Mouse (Mus musculus) heart, embryonic 16.5 days (tissue): ENCODE results near the gene Cd300c2. TPM values are rescaled to one million over a fixed set of nuclear protein-coding genes. Genes with fewer than 3 reads are reported as not detected.
"Not testable (repeated sequence)": the region's sequence is repeated elsewhere in the genome, so short reads cannot be mapped to it uniquely, and the experiment has no call there.

Source experiments
- ATAC-seq: fragments of 200-750 bp; cut with Nextera tagmentation; replicated peaks from 2 replicates; pipeline ENCODE4 v1.8.0; 2017; ENCODE audit warnings: moderate number of reproducible peaks; ENCODE audit not compliant: insufficient read depth, low FRiP score; ENCODE audit errors: extremely low read depth
- H3K27ac ChIP-seq: fragments of 300-500 bp; sonication (generic); 2 replicates; pipeline ENCODE4 v1.5.1; 2014; ENCODE audit warnings: mild to moderate bottlenecking, low read length, control low read depth, moderate library complexity
- H3K27me3 ChIP-seq: fragments of 300-500 bp; sonication (generic); 2 replicates; pipeline ENCODE4 v1.6.1; 2014; ENCODE audit warnings: low read length, mixed read lengths; ENCODE audit not compliant: control insufficient read depth, insufficient read depth
- H3K36me3 ChIP-seq: fragments of 300-500 bp; sonication (generic); 2 replicates; pipeline ENCODE4 v1.6.1; 2014; ENCODE audit not compliant: control insufficient read depth, insufficient read depth
- H3K4me1 ChIP-seq: fragments of 300-500 bp; sonication (generic); 2 replicates; pipeline ENCODE4 v1.6.1; 2014; ENCODE audit warnings: low read length, mixed read lengths; ENCODE audit not compliant: control insufficient read depth, insufficient read depth
- H3K4me2 ChIP-seq: fragments of 300-500 bp; sonication (generic); 2 replicates; pipeline ENCODE4 v1.6.1; 2014; ENCODE audit warnings: low read depth, mild to moderate bottlenecking, control low read depth, low read length
- H3K4me3 ChIP-seq: fragments of 300-500 bp; sonication (generic); 2 replicates; pipeline ENCODE4 v1.5.1; 2014; ENCODE audit warnings: mild to moderate bottlenecking, control low read depth, low read length
- H3K9ac ChIP-seq: fragments of 300-500 bp; sonication (generic); 2 replicates; pipeline ENCODE4 v1.6.1; 2014; ENCODE audit warnings: low read length, control low read depth
- H3K9me3 ChIP-seq: fragments of 300-500 bp; sonication (generic); replicated peaks from 2 replicates; pipeline ENCODE4 v1.6.1; 2016; ENCODE audit warnings: low read length; ENCODE audit not compliant: control insufficient read depth
- WGBS: fragments of 180-500 bp; shearing (Covaris S2); extraction: QIAGEN DNeasy Blood & Tissue Kit; methylation state at CpG from one replicate; pipeline ENCODE4 v1.1.7; 2014; 5-methylcytosine and 5-hydroxymethylcytosine counted together
- polyA plus RNA-seq: library from polyadenylated mRNA; unstranded; fragments of >200 nt; fragmentation: Nextera tagmentation; extraction: Ambion mirVana; gene quantifications from 2 replicates; pipeline ENCODE4 v1.2.1, GENCODE M21; 2015

The Cd300c2 gene
- polyA plus RNA-seq = 1.5 and 2.3 TPM in 2 replicates

DNA sequence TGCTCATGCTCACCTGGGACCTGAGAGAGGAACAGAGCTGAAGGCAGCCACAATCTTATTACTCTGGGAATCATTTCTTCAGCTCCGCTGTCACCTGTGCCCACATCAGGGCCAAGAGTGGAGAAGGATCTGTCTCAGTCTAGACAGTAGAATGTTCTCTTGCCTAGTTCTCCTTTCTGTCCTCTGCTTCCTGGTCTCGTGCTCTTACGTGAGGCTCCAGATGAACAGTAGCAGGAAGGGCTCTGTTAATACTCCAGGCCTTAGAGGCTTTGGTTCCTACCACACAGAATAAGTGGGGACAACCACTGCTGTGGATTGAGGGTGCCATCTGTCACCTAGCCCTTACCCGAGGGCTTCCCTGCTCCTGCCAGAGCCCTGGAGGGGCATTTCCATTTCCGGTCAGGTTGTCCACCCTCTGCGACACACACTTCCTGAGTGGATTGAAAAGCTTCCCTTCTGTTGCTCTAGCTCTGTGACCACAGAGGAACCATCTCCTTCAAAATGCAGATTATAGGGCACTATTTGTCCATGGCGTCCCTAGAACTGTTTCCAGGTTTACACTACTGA lies at the start of gene Cd300c2:
TSS of gene Cd300c2 (minus strand) at position 407 of the 567 bp plus-strand sequence.
- Histone ChIP-seq H3K9me3 (no peaks in the 10 kb centered on the region), H3K4me1 (no peaks in the 10 kb centered on the region), H3K9ac (no peak within 1 kb of the TSS), H3K27me3 (no peaks in the 10 kb centered on the region), H3K36me3 (no peaks in the 10 kb centered on the region), H3K4me3 (no peak within 1 kb of the TSS), H3K4me2 (no peak within 1 kb of the TSS), H3K27ac (no peak within 1 kb of the TSS)
- 72% methylated on average over 7 of the region's 7 CpGs for WGBS
- ATAC-seq = no peak

DNA sequence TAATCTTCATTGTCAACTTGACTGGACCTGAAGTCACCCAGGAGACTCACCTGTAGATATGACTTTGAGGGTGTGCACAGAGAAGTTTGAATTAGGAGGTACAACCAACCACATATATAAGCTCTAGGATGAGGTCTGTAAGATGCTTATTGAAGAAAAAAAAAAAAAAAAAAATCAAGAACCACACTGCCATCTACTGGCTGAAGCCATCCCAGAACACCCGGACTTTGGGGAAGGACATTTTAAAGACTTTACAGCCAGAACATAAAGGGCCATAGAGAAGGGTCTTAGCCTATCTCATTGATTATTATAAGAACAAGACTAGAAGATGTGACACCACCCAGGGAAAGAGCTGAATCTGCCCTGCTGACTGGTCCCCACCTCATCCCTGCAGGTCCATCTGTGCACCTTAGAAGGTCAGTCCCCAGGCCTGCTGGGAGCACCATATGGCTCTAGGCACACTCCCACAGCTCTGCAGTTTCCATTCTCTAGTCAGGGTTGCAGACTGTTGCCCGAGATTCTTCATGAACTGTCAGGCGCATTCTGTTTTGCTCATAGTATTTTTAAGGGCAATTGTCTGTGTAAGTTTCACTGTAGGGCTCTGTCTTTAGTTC lies 47.7 kb upstream of the Cd300c2 start:
- Histone ChIP-seq H3K4me1 (no peaks in the 10 kb centered on the region), H3K36me3 (no peaks in the 10 kb centered on the region), H3K9me3 (no peaks in the 10 kb centered on the region), H3K4me3 (no peak overlapping the region), H3K4me2 (no peak overlapping the region), H3K9ac (no peak overlapping the region), H3K27ac (no peak overlapping the region), H3K27me3 (no peaks in the 10 kb centered on the region)
- 37% methylated on average over 3 of the region's 3 CpGs for WGBS
- ATAC-seq = no peak

DNA sequence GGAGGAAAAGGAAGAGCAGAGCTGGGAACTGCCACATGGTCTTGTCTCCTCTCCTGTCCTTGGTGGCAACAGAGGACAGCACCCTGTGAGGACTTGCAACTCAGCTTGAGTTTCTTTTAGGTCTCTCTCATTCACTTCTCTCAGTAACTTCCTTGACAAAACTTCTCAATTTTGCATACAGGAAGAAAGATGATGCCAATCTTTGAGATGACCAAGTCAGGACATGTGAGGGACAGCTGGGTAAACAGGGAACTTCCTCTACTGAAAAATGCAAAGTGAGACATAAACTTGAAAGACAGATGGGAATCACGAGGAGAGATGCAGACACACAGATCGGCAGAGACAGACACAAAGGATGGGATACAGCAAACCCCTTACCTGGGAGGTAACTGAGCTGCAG lies 46.6 kb upstream of the Cd300c2 start, which contains the start of gene Cd300ld3:
TSS of gene Cd300ld3 (minus strand) at position 151 of the 400 bp plus-strand sequence.
- 51% methylated on average over 2 of the region's 2 CpGs for WGBS
- H3K9ac ChIP-seq = no peak within 1 kb of the TSS
- H3K9me3 ChIP-seq = no peaks in the 10 kb centered on the region
- no peaks in the 10 kb centered on the region for H3K36me3 ChIP-seq
- H3K4me1 ChIP-seq = no peaks in the 10 kb centered on the region
- H3K4me2 ChIP-seq = no peak within 1 kb of the TSS
- H3K27ac ChIP-seq = no peak within 1 kb of the TSS
- no peaks in the 10 kb centered on the region for H3K27me3 ChIP-seq
- no peak within 1 kb of the TSS for H3K4me3 ChIP-seq
- ATAC-seq = no peak

DNA sequence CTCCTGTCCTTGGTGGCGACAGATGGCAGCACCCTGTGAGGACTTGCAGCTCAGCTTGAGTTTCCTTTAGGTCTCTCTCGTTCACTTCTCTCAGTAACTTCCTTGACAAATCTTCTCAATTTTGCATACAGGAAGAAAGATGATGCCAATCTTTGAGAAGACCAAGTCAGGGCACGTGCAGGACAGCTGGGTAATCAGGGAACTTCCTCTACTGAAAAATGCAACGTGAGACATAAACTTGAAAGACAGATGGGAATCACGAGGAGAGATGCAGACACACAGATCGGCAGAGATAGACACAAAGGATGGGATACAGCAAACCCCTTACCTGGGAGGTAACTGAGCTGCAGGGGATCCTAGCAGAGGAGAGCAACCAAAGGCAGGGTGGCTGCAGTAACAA lies 36.0 kb upstream of the Cd300c2 start, which contains the start of gene Cd300ld5:
TSS of gene Cd300ld5 (minus strand) at position 101 of the 400 bp plus-strand sequence.
- H3K4me3 ChIP-seq, H3K9me3 ChIP-seq, H3K27me3 ChIP-seq, H3K4me2 ChIP-seq, ATAC-seq, H3K9ac ChIP-seq, H3K27ac ChIP-seq, H3K36me3 ChIP-seq, H3K4me1 ChIP-seq: not testable (repeated sequence)
- WGBS = no CpG with 5 or more reads among the region's 6 CpGs

DNA sequence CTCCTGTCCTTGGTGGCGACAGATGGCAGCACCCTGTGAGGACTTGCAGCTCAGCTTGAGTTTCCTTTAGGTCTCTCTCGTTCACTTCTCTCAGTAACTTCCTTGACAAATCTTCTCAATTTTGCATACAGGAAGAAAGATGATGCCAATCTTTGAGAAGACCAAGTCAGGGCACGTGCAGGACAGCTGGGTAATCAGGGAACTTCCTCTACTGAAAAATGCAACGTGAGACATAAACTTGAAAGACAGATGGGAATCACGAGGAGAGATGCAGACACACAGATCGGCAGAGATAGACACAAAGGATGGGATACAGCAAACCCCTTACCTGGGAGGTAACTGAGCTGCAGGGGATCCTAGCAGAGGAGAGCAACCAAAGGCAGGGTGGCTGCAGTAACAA lies 25.2 kb upstream of the Cd300c2 start, which contains the start of gene Cd300ld4:
TSS of gene Cd300ld4 (minus strand) at position 101 of the 400 bp plus-strand sequence.
- H3K9ac ChIP-seq, H3K4me1 ChIP-seq, H3K4me2 ChIP-seq, H3K27ac ChIP-seq, H3K9me3 ChIP-seq, ATAC-seq, H3K27me3 ChIP-seq, H3K4me3 ChIP-seq, H3K36me3 ChIP-seq: not testable (repeated sequence)
- WGBS = no CpG with 5 or more reads among the region's 6 CpGs

DNA sequence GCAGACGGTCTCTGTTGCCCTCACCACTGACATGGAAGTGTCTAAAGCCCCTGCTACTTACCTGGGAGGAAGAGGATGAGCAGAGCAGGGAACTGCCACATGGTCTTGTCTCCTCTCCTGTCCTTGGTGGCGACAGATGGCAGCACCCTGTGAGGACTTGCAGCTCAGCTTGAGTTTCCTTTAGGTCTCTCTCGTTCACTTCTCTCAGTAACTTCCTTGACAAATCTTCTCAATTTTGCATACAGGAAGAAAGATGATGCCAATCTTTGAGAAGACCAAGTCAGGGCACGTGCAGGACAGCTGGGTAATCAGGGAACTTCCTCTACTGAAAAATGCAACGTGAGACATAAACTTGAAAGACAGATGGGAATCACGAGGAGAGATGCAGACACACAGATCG lies 14.4 kb upstream of the Cd300c2 start, which contains the start of gene Cd300ld2:
TSS of gene Cd300ld2 (minus strand) at position 101 of the 400 bp plus-strand sequence.
- no CpG with 5 or more reads among the region's 7 CpGs for WGBS
- H3K36me3 ChIP-seq, H3K9me3 ChIP-seq, H3K4me3 ChIP-seq, H3K27me3 ChIP-seq, H3K9ac ChIP-seq, H3K4me1 ChIP-seq, ATAC-seq, H3K4me2 ChIP-seq, H3K27ac ChIP-seq: not testable (repeated sequence)

DNA sequence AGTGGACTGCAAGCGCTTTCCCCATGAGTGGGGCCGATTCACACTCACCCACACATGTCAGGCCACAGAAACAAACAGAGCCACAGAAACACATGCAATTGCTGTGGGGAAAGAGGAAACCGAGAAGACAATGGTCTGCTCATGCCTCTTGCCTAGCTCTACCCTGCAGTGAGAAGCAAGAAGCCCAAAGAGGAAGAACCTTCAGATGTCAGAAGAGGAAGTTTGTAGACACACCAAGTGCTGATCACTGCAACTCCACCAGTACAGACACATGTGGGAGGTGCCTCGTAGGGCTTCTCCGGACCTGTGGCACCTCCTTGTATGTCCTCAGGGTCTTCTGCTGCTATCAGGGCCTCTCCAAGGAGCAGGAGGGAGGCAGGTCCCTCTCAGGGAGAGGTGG lies 2.4 kb upstream of the Cd300c2 start:
- H3K27me3 ChIP-seq = no peaks in the 10 kb centered on the region
- ATAC-seq = no peak
- H3K27ac ChIP-seq = no peak overlapping the region
- no peaks in the 10 kb centered on the region for H3K36me3 ChIP-seq
- H3K4me3 ChIP-seq = no peak overlapping the region
- H3K4me2 ChIP-seq = no peak overlapping the region
- no peaks in the 10 kb centered on the region for H3K4me1 ChIP-seq
- 70% methylated on average over 5 of the region's 5 CpGs for whole genome bisulfite sequencing
- H3K9me3 ChIP-seq = no peaks in the 10 kb centered on the region
- H3K9ac ChIP-seq = no peak overlapping the region

DNA sequence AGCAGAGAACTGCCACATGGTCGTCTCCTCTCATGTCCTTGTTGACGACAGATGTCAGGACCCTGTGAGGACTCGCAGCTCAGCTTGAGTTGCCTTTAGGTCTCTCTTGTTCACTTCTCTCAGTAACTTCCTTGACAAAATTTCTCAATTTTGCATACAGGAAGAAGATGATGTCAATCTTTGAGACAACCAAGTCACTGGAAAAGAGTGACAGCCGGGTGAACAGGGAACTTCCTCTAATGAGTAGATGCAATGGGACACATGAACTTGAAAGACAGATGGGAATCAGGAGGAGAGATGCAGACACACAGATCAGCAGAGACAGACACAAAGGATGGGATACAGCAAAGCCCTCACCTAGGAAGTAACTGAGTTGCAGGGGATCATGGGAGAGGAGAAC lies 11.9 kb downstream of the Cd300c2 start, which contains the start of gene Cd300ld:
TSS of gene Cd300ld (minus strand) at position 130 of the 400 bp plus-strand sequence.
- ATAC-seq = no peak
- WGBS = 51% methylated on average over 4 of the region's 4 CpGs

DNA sequence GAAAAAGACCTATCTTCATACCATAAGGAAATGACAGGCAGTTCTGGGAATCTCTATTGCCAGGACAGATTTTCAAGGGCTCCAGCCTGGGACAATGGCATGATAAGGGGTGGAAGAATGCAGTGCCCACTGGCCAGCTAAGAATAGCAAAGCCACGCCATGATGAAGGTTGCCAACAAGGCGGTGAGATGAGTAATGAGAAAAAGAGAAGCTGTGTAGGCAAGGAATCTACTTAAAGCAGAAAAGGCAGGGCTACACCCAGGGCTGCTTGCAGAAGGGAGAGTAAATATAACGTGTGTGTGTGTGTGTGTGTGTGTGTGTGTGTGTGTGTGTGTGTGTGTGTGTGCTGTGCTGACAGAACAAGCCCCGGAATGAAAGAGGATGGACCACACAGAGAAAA lies 19.8 kb downstream of the Cd300c2 start:
- ATAC-seq = no peak
- Histone ChIP-seq H3K9me3 (peaks cover 15% of the 10 kb centered on the region), H3K4me1 (no peaks in the 10 kb centered on the region), H3K4me3 (no peak overlapping the region), H3K4me2 (no peak overlapping the region), H3K9ac (no peak overlapping the region), H3K27ac (no peak overlapping the region), H3K36me3 (no peaks in the 10 kb centered on the region), H3K27me3 (no peaks in the 10 kb centered on the region)
- 35% methylated on average over 4 of the region's 4 CpGs for WGBS

More for the DNA sequence above, 11.9 kb downstream of the Cd300c2 start, which contains the start of gene Cd300ld:
- H3K9ac ChIP-seq = no peak within 1 kb of the TSS
- no peak within 1 kb of the TSS for H3K27ac ChIP-seq
- H3K27me3 ChIP-seq = no peaks in the 10 kb centered on the region
- no peak within 1 kb of the TSS for H3K4me3 ChIP-seq
- no peaks in the 10 kb centered on the region for H3K9me3 ChIP-seq
- H3K4me2 ChIP-seq = no peak within 1 kb of the TSS
- H3K4me1 ChIP-seq = no peaks in the 10 kb centered on the region
- H3K36me3 ChIP-seq = no peaks in the 10 kb centered on the region
